Mouse (Mus musculus) embryo, embryonic 11.5 days (tissue): Measurements from ENCODE around the gene Spns2.
"Not testable (repeated sequence)": the region's sequence is repeated elsewhere in the genome, so short reads cannot be mapped to it uniquely, and the experiment has no call there.

Experiments used
- DNase-seq: peaks from one replicate; pipeline ENCODE4 v3.0.0-alpha.2; 2012; ENCODE audit warnings: low read depth, low spot score

Gene Spns2

GRCm38 (mm10) chr11:72474926-72475325 is 14.8 kb downstream of the Spns2 start:
- no peak for DNase-seq

- DNase-seq: no peak
These were observed 16.2 kb downstream of the Spns2 start for GRCm38 (mm10) chr11:72473540-72473939.

- no peak for DNase-seq
These were observed 18.3 kb downstream of the Spns2 start for GRCm38 (mm10) chr11:72471381-72471780.

- no peak for DNase-seq
These were observed 19.7 kb downstream of the Spns2 start for GRCm38 (mm10) chr11:72470004-72470403.

GRCm38 (mm10) chr11:72469217-72469616 is 20.5 kb downstream of the Spns2 start:
- DNase-seq: no peak

- DNase-seq: no peak
These were observed 21.2 kb downstream of the Spns2 start for GRCm38 (mm10) chr11:72468525-72468924.

GRCm38 (mm10) chr11:72466694-72467507 is 22.8 kb downstream of the Spns2 start:
- DNase-seq: no peak

GRCm38 (mm10) chr11:72465978-72466693 is 23.6 kb downstream of the Spns2 start:
- DNase-seq: no peak

- no peak for DNase-seq
These were observed 24.9 kb downstream of the Spns2 start for GRCm38 (mm10) chr11:72464821-72465220.

GRCm38 (mm10) chr11:72461500-72461981 is 28.2 kb downstream of the Spns2 start:
- DNase-seq: no peak

- DNase-seq: no peak
These were observed 31.2 kb downstream of the Spns2 start for GRCm38 (mm10) chr11:72458502-72458901.

GRCm38 (mm10) chr11:72457995-72458496 is 31.7 kb downstream of the Spns2 start:
- no peak for DNase-seq

GRCm38 (mm10) chr11:72455694-72456093 is 34.0 kb downstream of the Spns2 start:
- DNase-seq: no peak

- no peak for DNase-seq
These were observed 36.4 kb downstream of the Spns2 start for GRCm38 (mm10) chr11:72453105-72453953.

GRCm38 (mm10) chr11:72452140-72452665 is 37.5 kb downstream of the Spns2 start:
- DNase-seq: no peak

GRCm38 (mm10) chr11:72447475-72447874 is 42.2 kb downstream of the Spns2 start:
- DNase-seq: no peak

- DNase-seq: no peak
These were observed 43.2 kb downstream of the Spns2 start for GRCm38 (mm10) chr11:72446311-72447105.

GRCm38 (mm10) chr11:72440965-72441664 is 48.6 kb downstream of the Spns2 start, which contains the start of gene Mybbp1a:
TSS of gene Mybbp1a (plus strand) at chr11:72441355.
- DNase-seq: peak; percentile 91

GRCm38 (mm10) chr11:72440597-72440964 is 49.1 kb downstream of the Spns2 start:
- DNase-seq: not testable (repeated sequence)

- no peak for DNase-seq
These were observed 51.3 kb downstream of the Spns2 start for GRCm38 (mm10) chr11:72438411-72438810.
